Mouse (Mus musculus): ENCODE measurements at regions not wholly inside any gene's neighbourhood (a gene's known extent, or its start where the extent isn't known, plus 50 kb on each side); places are given as distances from the start of the nearest gene placed in this dataset.

DNA sequence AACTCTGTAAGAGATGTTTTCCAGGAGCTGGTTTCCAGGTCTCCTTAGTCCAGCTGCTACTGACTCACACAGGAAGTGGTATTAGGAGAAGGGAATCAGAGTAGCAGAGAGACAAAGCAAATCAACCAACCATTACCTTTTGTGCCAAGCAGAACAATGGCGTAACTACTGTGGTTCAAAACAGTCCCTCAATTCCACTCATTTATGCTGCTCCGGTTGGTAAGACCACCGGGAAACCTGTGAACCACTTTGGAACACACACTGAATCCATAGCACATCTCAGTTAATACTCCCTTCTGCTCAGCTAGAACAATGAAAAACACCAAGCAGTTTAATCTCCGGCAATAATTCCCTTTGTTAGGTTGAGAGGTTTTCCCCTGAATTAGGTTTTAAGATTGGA lies 460.8 kb upstream of the Tbc1d2b start:
- H3K79me2 ChIP-seq (ENCODE audit: control insufficient read depth, insufficient read depth, low read length, poor library complexity), result no peaks in the 10 kb centered on the region
- DNase-seq (ENCODE audit: low read depth, low spot score), result no peak
- H3K4me1 ChIP-seq (ENCODE audit: control insufficient read depth in 1 of 2, insufficient read depth in 2 of 2, low read length in 2 of 2), result no peaks in the 10 kb centered on the region
- H3K27me3 ChIP-seq (ENCODE audit: control insufficient read depth in 1 of 2, insufficient read depth in 2 of 2, low read length in 2 of 2), result no peaks in the 10 kb centered on the region
- H3K4me3 ChIP-seq (ENCODE audit: control insufficient read depth in 1 of 2, insufficient read depth in 1 of 2, low read depth in 2 of 2, low read length in 2 of 2), result no peak overlapping the region
- no peak for TF ChIP-seq ZNF384 (IDR thresholded peaks at IDR 0.05; ENCODE audit: low read depth, low read length)
- no peak for TF ChIP-seq TAL1 (IDR thresholded peaks at IDR 0.05; ENCODE audit: low read length)
- TF ChIP-seq MAZ (IDR thresholded peaks at IDR 0.05; ENCODE audit: low read depth, low read length), result no peak
- no peak for TF ChIP-seq MEF2A (IDR thresholded peaks at IDR 0.05; ENCODE audit: extremely low read depth, insufficient replicate concordance, low read depth, low read length, poor library complexity, severe bottlenecking)
- TF ChIP-seq NELFE (IDR thresholded peaks at IDR 0.05; ENCODE audit: low read depth, low read length), result no peak
- no peak for TF ChIP-seq POLR2AphosphoS5 (IDR thresholded peaks at IDR 0.05; ENCODE audit: borderline replicate concordance, low read depth, low read length)
- no peak for TF ChIP-seq KAT2A (conservative IDR thresholded peaks at IDR 0.05; ENCODE audit: low read depth, low read length)
- no peak for TF ChIP-seq SIN3A (IDR thresholded peaks at IDR 0.05; ENCODE audit: low read length)
- TF ChIP-seq MAX (IDR thresholded peaks at IDR 0.05; ENCODE audit: low read length), result no peak
- no peak for TF ChIP-seq CHD1 (IDR thresholded peaks at IDR 0.05; ENCODE audit: low read depth, low read length)
- no peak for TF ChIP-seq MAFK (IDR thresholded peaks at IDR 0.05; ENCODE audit: borderline replicate concordance, low read depth, low read length)
- TF ChIP-seq POLR2A (IDR thresholded peaks at IDR 0.05; ENCODE audit: control insufficient read depth in 1 of 2, insufficient read depth in 1 of 2, low read depth in 1 of 2, low read length in 2 of 2, poor library complexity in 1 of 2), result no peak
- no peak for TF ChIP-seq UBTF (IDR thresholded peaks at IDR 0.05; ENCODE audit: borderline replicate concordance, insufficient read depth, low read depth, low read length)
- TF ChIP-seq POLR2AphosphoS2 (IDR thresholded peaks at IDR 0.05; ENCODE audit: low read length), result no peak
- TF ChIP-seq GATA1 (IDR thresholded peaks at IDR 0.05; ENCODE audit: low read depth, low read length), result no peak
- no peak for TF ChIP-seq ZC3H11A (IDR thresholded peaks at IDR 0.05; ENCODE audit: low read depth, low read length)
- TF ChIP-seq RAD21 (IDR thresholded peaks at IDR 0.05; ENCODE audit: low read depth, low read length), result no peak
- no peaks in the 10 kb centered on the region for H3K9me3 ChIP-seq (replicated peaks; ENCODE audit: insufficient read depth, low read length)
- no peaks in the 10 kb centered on the region for H3K36me3 ChIP-seq (ENCODE audit: control insufficient read depth in 1 of 2, insufficient read depth in 2 of 2, low read length in 2 of 2)
- H3K27ac ChIP-seq (ENCODE audit: control insufficient read depth, low read depth, low read length), result no peak overlapping the region
- H3K9ac ChIP-seq (ENCODE audit: control insufficient read depth, low read depth, low read length, poor library complexity, severe bottlenecking), result no peak overlapping the region

DNA sequence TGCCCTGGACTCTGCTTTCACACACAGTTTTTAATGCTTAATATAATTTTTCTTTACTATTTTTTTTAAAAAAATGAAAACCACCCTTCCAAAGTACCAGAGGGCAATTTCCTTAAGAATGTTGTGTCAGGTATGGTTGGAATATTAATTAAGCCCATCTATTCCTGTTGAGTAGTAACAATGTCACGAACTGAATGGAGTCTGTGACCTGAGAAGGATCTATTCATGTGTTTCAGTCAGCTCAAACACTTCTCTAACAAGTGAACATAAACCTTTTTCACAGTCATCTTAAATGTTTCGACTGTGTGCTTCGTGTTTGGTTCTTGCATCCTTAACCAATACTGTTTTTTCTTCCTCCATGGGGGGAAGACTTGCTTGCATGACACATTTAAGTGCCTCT lies 486.6 kb upstream of the Tbc1d2b start:
- Histone ChIP-seq H3K79me2 (ENCODE audit: control insufficient read depth, insufficient read depth, low read length, poor library complexity) (no peaks in the 10 kb centered on the region), H3K27ac (ENCODE audit: control insufficient read depth, low read depth, low read length) (no peak overlapping the region)
- DNase-seq (ENCODE audit: low read depth, low spot score), result no peak

More for the DNA sequence above, 486.6 kb upstream of the Tbc1d2b start:
- TF ChIP-seq TCF12 (IDR thresholded peaks at IDR 0.05; ENCODE audit: low read depth, low read length) (no peak), NRF1 (IDR thresholded peaks at IDR 0.05; ENCODE audit: insufficient read depth, low read depth, low read length, poor library complexity, severe bottlenecking) (no peak), CHD2 (IDR thresholded peaks at IDR 0.05; ENCODE audit: low read length) (no peak), KAT2A (conservative IDR thresholded peaks at IDR 0.05; ENCODE audit: low read depth, low read length) (no peak)
- Histone ChIP-seq H3K4me1 (ENCODE audit: control insufficient read depth in 1 of 2, insufficient read depth in 2 of 2, low read length in 2 of 2) (no peaks in the 10 kb centered on the region), H3K9ac (ENCODE audit: control insufficient read depth, low read depth, low read length, poor library complexity, severe bottlenecking) (no peak overlapping the region), H3K4me3 (ENCODE audit: control insufficient read depth in 1 of 2, insufficient read depth in 1 of 2, low read depth in 2 of 2, low read length in 2 of 2) (no peak overlapping the region), H3K36me3 (ENCODE audit: control insufficient read depth in 1 of 2, insufficient read depth in 2 of 2, low read length in 2 of 2) (no peaks in the 10 kb centered on the region), H3K27me3 (ENCODE audit: control insufficient read depth in 1 of 2, insufficient read depth in 2 of 2, low read length in 2 of 2) (no peaks in the 10 kb centered on the region), H3K9me3 (replicated peaks; ENCODE audit: insufficient read depth, low read length) (no peaks in the 10 kb centered on the region)

Measured in MEL (cell line).